Mouse (Mus musculus) frontal cortex, adult 2 months (tissue): ENCODE data around the gene Dagla. TPM values are rescaled to one million over a fixed set of nuclear protein-coding genes. Genes with fewer than 3 reads are reported as not detected.

Experiments used
- DNase-seq, 2 experiments: peaks; one replicate each; pipeline ENCODE4 v3.0.0; 2022; ENCODE audit warnings: low spot score in 1 of 2; ENCODE audit errors: extremely low spot score in 1 of 2
- polyA plus RNA-seq: library from polyadenylated mRNA; depleted of rRNA; stranded (reverse); fragments of >200 nt; gene quantifications from 2 replicates; pipeline ENCODE4 v1.2.3, GENCODE M21; 2012; rRNA removed

The Dagla gene
- polyA plus RNA-seq: 46.8 and 52.7 TPM in 2 replicates

DNA sequence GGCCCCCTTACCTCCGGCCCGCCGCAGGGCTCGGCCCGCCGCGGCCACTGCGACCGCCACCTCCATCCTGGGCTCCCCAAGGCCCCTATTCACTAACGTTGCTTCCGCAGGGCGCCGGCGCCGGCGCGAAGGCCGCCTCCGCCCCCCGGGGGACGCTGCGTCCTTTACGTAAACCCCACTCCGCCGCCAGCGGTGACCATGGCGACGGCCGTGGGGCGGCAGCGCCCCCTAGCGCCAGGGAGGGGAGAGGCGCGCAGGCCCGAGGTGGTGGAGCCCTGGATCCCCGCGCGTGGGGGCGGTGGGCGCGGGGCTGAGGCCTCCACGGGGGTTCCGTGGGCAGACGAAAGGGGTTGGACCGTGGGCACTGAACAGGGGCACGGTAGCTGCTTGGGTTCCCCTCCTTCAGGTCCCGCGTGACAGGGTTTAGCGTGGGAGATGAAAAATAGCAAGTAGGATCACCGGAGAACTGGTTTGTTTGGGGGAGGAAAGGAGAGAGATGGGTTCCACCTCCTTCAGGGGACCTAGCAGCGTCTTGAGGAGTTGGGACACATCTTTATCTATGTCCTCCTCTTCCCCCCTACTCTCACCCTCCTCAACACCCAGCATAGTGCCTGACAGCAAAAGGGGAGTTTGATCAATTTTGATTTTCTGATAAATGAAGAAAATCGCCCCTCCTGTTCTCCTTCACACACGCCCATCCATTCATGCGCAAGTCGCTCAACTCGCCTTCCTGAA is at the start of gene Dagla:
Gene Dagla (minus strand): TSS at position 68 of the 735 bp plus-strand sequence.
- DNase-seq: peak in 1 of 2 experiments; percentile 86

DNA sequence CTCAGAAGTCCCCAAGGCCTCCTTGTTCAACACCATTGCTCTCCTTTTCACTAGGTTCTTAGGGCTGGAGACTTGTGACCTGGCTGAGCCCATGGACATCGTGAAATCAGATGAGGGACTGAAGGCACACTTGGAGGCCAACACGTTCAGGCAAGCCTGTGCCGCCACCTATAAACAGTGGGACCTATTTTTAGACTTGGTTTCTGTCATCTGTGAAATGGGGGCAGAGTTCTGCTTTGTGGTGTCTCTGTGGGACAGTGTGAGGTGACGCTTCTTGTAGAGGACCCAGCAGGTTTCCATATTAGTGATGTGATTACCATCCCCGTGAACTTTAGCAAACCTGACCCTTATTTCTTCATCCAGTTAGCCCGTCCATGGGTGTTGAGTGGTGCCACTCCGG is 47.5 kb upstream of the Dagla start:
- DNase-seq: no peak

DNA sequence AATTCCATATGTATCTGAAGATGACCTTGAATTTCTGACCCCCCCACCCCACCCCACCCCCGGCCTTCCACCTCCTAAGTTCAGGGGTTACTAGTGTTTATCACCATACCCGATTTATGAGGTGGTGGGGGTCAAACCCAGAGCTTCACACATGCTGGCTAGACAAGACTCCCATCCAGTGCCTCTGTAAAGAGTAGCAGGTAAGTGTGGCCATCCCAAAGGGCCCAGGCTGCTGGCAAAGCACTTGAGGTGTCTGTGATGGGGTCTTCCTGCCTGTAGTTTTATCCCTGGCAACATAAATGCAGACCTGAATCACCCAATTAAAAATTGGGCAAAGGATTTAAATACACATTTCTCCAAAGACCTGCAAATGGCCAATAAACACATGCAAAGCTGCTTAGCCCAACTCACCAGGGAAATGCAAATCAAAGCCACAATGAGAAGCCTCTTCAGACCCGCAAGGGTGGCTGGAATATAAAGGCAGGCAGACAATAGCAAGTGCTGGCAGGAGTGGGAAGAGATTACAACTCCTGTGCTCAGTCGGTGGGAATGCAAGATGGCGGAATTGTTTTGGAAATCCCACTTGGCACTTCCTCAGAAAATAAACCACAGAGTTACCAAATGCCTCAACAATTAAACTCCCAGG is 43.1 kb upstream of the Dagla start:
- no peak for DNase-seq

DNA sequence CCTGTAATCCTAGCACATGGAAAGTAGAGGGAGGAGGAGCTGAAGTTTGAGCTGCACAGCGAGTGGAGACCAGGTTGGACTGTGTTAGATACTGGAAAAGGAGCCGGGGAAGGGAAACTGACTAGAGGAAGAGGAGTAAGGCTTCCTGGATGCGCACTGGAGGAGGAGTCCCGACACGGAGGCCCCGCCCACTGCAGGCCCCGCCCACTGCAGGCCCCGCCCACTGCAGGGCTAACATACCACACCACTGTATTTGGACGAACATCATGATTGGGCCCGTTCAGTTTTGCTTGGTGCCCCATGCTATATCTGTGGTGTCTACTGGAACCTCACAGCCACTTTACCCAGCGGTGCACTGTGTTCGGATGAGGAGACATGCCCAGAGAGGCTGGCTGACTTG is 41.0 kb upstream of the Dagla start:
- DNase-seq: no peak

DNA sequence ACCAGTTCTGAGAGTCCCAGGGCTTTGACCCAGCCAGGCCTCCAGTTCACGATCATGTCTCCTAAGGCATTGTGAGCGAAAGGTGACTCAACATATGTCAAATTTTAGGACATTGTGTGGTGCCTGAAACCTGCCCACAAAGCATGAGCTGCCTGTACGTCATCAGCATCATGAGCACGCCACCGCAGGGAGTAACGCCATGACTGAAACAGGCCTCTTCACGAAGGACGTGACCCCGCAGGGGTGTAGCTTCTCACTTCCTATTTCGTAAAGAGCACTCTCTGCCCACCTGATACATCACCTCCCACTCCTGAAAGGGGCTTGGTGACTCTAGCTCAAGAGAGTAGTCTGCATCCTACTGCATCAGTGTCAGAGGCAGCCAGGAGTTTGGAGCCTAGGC is 39.2 kb upstream of the Dagla start:
- DNase-seq: peak in 1 of 2 experiments; percentile 13

DNA sequence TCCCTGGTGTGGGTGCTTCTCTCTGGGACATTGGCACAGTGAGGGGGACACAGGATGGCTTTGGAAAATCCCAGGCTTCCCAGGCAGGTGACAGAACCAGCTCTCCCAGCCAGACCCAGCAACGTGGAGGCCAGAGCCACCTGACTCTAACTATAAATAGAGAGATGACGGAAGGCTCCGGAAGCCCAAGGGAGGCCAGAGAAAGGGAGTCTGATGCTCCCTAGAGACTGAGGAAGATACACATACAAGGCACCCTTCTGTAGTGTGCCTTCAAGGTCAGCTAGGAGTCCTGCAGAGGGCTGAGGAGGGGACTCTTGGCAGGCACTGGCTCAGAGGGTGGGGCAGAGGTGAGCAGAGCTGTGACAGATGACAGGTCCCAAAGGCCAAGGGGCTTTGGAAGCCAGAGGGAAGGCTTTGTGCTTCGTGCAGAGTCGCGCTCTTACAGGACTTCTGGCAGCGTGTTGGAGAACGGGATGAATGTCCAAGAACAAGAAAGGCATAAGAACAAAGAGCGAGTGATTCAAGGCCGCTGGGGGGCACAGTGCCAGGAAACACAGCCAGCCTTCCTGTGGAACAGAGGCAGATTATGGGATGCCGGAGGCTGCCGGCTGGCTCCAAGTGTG is 37.3 kb upstream of the Dagla start:
- DNase-seq: peak; percentile 57 to 84

DNA sequence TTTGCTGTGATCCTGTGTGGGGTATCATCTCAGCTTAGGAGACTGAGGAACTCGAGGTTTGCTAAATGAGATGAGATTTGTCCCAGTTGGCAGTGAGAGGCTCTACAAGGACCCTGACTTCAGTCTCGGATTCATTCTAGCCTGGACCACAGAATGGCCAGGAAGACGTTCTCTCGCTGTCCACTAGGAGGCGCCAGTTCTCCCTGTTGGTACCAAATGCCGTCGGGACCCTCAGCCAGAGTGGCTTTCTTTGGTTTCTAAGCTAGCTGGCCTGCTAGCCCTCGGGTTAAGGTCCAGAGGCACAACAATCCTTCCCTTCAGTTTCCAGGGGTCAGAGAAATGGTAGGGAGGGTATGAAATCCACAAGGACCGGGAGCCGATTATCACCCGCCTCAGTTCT is 36.5 kb upstream of the Dagla start:
- DNase-seq: peak; percentile 46 to 83

DNA sequence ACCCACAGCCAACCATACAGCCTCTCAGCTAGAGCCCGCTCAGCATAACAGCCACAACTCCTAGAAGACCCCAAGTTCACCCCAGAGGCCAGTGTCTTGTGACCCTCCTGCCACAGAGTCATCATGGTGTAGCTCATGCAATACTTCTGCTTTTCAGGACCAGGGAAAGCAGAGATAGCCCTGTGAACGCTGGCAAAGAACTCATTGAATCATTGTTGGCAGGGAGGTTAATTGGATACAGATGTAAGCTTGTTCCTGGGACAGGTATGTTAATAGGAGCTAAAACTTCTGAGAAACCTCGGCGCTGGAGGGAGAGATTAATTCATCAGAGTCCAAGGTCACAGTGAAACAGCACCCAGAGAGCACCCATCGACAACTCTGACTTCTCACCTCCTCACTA is 36.0 kb upstream of the Dagla start:
- DNase-seq: no peak

DNA sequence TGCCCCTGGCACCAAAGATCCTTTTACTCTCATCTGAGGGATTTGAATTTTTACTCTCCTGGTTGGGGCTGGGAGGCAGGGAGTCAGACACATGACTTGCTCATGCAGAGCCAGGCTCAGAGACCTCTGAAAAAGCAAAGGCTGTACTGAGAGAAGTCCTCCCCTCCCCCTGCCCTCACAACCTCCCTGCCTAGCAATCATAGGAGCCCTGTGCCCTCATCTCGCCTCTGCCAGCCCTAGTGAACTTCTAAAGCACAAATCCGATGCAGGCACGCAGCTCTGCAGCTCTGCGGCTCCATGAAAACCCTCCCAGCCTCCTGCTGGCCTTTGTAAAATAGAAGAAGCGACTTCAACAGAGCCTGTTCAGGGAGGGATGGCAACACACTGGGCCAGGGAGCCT is 34.6 kb upstream of the Dagla start:
- no peak for DNase-seq

DNA sequence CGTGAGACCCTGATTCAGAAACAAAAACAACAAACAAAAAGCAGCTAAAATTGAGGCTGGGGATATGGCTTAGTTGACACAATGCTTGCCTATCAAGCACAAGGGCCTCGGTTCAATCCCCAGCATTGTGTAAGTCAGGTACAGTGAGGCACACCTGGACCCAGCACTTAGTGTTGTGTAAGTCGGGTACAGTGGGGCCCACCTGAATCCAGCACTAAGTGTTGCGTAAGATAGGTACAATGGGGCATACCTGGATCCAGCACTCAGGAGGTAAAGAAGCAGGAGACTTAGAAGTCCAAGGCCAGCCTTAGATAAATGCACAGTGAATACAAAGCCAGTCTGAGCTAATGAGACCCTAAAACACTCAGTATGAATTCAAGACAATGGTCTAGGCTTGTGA is 34.0 kb upstream of the Dagla start:
- DNase-seq: no peak

DNA sequence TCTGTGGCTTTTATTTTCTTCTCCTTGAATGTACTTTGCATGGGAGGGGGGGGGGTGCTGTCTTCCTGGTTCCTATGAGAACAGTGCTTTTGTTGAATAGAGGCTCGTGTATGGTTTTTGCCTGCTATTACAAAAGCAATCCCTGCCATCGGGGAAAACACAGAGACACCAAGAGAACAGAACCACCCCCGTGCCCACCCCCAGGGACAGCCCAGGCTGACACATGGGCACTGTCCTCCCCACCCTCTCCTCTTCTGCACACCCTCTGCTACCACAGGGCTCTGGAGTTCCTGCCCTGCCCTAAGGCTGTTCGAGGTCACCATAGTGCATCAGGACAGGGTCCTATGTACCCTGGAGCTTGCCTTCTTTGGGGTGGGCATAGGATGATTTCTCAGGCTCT is 29.8 kb upstream of the Dagla start:
- DNase-seq: no peak

DNA sequence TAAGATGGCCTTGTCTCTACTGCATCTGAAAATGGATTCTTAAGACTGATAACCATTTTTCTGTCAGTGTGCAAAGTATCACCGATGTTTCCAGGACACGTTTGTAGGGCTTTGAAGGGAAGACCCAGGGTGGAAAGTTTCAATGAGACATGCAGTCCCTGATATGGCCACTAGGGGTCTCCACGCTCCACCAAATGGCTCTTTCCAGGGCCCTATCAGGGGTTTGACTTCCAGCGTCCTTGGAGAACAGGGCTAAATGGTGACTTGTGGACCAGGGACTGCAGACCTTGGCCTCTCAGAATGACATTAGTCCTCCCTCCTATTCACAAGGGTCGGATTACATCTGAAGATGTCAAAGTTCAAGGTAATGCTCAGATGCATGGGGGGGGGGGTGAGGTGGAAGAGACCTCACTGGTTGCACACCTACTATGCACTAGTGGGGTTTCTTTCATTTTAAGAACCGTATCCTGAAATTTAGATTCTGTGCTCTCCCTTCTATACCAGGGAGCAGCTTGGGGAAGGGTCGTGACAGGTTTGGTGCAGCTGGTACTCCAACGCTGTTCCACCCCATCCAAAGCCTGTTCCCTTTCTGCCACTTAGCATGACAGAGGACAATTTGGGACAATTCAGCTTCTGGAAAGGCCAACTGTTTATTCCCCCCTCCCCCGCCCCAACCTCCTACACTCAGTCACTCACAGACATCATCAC is 29.0 kb upstream of the Dagla start:
- peak; percentile 29 to 88 for DNase-seq

DNA sequence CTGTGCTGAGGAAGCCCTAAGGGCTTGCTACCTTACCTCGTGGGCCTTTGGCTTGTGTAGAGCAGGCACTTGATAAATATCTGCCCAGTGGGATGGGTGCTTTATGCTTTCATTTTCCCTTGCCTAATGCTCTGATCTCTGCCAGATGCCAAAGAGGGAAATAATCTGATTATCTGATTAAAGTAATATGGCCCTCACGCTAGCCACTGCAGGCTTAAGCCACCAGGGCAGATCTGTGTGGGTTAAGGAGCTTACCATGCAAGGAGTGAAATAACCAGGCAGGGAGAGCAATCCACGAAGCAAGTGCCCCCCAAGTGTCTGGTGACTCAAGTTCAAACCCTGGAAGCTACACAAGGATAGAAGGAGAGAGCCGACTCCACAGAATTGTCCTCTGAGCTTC is 27.0 kb upstream of the Dagla start:
- no peak for DNase-seq

DNA sequence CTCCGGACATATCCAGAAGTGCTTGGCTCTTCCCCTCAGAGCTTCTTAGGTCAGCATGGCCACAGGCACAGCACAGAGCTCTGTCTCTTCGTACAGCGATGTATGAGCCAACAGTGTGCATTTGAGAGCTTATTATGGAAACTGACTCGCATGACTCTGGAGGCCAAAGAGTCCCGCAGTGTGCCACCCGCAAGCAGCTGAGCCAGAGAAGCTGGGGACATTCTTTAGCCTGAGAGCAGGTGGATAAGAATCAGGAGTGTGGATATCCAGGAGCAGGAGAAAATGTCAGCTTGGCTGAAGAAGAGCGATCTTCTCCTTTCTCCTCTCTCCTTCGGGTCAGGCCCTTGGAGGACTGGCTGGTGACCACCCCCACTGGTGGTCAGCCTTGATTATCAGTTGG is 24.4 kb upstream of the Dagla start:
- DNase-seq: no peak

DNA sequence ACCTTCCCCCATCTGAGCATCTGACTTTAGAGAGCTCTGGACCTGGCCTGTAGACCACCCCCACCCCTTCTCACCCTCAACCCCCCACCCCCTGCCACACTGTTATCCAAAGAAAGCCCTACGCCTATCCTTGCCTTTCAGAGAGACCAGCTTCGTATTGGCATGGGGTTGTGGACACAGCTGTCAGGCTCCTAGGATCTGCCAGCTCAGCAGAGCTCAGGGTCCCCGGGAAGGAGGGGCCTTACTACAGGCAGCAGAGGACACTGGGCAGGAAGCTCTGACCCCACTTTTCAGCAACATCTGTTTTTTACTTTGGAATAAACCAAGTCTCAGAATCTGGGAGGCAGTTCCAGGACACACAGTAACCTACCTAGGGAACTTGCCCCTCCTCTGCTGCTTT is 21.9 kb upstream of the Dagla start:
- DNase-seq: no peak

DNA sequence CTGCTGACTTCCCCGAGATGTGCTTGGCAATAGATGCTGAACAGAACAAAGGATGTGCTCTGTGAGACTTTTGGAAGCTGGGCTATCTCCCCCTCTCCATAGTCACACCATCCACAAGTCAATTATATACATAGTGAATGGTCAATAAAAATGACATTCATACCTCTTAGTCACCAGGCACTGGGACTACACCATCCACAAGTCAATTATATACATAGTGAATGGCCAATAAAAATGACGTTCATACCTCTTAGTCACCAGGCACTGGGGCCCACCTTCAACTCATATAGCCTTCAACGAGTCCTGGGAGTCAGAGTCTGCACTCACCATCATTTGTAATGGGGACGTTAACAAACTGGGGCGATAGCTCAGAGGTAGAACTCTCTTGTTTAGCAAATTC is 19.2 kb upstream of the Dagla start:
- DNase-seq: no peak

DNA sequence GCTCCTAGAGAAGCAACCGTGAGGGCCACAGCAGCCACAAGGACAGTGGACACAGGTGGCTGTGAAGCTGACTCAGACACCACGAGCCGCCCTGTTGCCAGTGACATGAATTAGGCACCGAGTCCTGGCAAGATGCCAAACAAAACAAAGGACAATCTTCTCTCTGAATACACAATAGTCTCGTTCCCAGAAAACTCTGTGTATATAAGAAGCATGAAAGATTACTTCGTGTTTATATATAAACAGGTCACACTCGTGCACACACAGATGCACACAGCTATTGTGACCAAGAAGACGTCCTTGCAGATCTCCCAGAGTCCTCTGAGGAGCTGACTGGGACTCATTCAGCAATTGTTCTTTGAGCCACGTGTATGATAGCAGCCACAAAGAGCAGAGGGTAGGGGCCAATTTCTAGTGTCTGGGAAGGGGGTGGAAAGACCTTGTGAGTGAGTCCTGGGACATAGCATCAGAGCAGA is 18.7 kb upstream of the Dagla start:
- DNase-seq: no peak

DNA sequence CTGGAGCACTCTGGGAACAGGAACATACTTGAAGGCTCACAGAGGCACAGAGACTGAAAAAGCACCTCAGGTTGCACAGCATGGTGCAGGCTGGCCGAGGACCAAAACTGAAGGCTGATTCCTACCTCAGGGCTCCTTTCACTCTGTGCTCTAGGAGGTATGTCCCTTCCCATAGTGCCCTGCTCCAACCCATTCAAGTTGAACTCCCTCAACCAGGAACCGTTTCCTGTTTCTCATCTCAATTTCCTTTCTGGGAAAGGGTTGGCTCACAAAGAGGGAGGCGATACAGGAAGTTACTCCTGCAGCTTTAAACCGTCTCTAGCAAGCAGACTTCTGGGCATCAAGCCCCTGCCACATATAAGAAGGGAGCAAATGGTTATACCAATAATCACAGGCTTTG is 13.1 kb upstream of the Dagla start:
- no peak for DNase-seq

DNA sequence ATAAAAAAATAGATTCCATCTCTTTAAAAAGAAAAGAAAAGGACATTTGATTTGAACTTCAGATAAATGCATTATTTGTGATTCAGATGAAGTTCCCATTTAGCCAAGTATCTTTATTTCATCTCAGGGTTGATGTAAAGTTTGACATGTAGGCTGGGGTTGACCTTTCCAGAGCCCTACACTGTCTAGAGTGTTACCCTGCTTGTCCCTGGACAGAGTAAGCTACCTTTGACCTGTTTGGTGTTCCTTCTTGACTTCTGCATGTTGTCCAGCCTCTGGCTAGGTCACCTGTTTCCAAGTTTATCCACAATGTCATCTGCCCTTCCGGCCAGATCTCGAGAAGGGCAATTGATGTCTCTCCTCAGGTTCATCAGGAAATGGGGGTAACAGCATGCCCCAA is 12.7 kb upstream of the Dagla start:
- no peak for DNase-seq

DNA sequence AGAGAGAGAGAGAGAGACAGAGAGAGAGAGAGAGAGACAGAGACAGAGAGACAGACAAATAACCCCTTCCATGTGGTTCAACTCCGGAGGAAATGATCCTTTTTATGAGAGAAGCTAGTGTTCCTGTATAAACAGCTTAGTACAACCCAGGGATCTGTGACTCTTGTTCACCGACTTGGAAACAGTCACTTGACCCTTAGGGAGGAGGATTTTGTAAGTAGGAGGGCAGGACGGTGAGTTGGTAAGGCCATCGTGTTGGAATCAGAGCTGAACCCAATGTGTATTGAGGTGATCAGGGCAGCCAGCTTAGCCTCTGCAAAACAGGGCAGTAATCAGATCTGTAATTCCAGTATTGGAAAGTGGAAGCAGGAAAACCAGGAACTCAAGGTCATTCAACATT is 12.3 kb upstream of the Dagla start:
- DNase-seq: no peak

DNA sequence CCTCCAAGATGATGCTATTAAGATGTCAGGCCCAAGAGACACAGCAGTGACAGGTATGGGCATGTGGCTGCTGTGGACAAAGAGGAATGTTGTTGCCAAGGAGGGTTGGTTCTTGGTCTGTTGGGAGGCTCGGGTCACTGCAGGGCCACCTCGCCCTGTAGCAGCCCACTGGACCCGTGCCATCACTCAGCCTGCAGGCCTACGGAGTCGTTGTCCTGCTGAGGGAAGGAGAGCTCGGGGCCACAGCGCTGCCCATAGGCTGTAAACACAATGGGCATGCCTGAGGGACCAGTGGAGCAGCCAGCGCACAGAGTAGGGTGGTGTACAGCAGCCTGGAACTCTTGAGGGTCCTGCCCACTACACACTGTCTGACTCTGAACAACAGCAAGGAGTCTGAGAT is 7.4 kb upstream of the Dagla start:
- no peak for DNase-seq
